Mouse (Mus musculus) erythroblast, embryonic 14.5 days (primary cell): ENCODE results near the gene Fhl1. TPM values are rescaled to one million over a fixed set of nuclear protein-coding genes. Genes with fewer than 3 reads are reported as not detected.

Experiments
- H3K27me3 ChIP-seq: 2 replicates; pipeline ENCODE4 v1.6.1; 2012; ENCODE audit warnings: inconsistent platforms; ENCODE audit not compliant: control insufficient read depth
- H3K36me3 ChIP-seq: 2 replicates; pipeline ENCODE4 v1.6.1; 2012; ENCODE audit warnings: mild to moderate bottlenecking, inconsistent platforms; ENCODE audit not compliant: control insufficient read depth
- H3K4me1 ChIP-seq: 2 replicates; pipeline ENCODE4 v1.6.1; 2012; ENCODE audit warnings: inconsistent platforms; ENCODE audit not compliant: control insufficient read depth
- H3K4me3 ChIP-seq: replicated peaks from 2 replicates; pipeline ENCODE3; 2012; ENCODE audit warnings: moderate library complexity, mild to moderate bottlenecking, inconsistent platforms
- H3K9me3 ChIP-seq: 2 replicates; pipeline ENCODE4 v1.6.1; 2012; ENCODE audit warnings: low read length, inconsistent platforms, mixed read lengths; ENCODE audit not compliant: control insufficient read depth
- GATA1 ChIP-seq: IDR thresholded peaks from 2 replicates; pipeline ENCODE4 v1.6.1; 2012; ENCODE audit warnings: low read length, inconsistent platforms, mixed read lengths
- TAL1 ChIP-seq: IDR thresholded peaks from 3 replicates; pipeline ENCODE4 v1.6.1; 2012; ENCODE audit warnings: low read length, inconsistent platforms, mixed read lengths
- polyA plus RNA-seq: library from polyadenylated mRNA; stranded (reverse); fragments of >175 nt; gene quantifications from 2 replicates; pipeline ENCODE4 v1.2.3, GENCODE M21; 2012

Gene Fhl1
- polyA plus RNA-seq: 0.12 and 0.17 TPM in 2 replicates

DNA sequence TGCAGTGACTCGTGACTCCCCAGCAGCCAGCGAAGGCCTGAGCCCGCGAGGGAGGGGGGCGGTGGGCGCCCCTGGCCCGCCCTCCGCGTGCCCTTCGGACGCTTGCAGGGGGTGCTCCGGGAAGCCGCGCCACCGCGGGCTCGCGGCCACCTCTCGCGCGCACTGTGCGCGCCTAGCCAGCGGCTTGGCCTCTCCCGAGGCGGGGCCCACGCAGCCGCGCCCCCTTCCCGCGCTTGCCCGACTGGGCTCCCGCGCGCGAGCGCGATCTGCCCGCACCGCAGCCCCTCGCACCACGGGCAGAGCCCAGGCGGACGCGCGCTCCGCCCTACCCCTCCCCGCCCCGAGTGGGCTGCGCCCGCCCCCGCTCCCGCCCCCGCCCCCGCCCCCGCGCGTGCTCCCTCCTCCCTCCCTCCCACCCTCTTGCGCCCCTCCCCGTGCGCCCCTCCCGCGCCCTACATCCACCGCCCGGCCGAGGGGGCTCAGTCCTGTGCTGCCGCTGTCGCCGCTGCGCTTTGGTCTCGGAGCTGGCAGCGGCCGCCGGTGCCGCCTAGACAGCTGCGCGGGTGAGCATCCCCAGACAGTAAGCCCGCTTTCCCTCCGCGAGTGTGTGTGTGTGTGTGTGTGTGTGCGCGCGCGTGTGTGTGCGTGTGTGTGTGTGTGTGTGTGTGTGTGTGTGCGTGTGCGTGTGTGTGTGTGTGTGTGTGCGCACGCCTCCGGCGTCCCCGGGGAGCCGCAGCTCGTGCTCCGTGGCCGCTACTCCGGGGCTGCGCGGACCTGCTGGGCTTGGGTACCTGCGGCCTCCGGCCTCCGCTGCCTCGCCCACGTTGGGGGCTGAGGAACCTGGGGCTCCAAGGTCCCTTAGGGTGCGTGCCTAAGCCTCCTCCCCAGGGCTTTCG, at the start of gene Fhl1:
Gene Fhl1 (plus strand): TSS at position 482 of the 896 bp plus-strand sequence.
- peaks cover 57% of the 10 kb centered on the region for H3K27me3 ChIP-seq
- H3K9me3 ChIP-seq: peaks cover 6% of the 10 kb centered on the region; the same call in 1 of the 2 replicates
- H3K4me1 ChIP-seq: peaks cover 40% of the 10 kb centered on the region
- H3K36me3 ChIP-seq: no peaks in the 10 kb centered on the region
- H3K4me3 ChIP-seq: peak within 1 kb of the TSS; percentile 61
- TF ChIP-seq GATA1: no peak

DNA sequence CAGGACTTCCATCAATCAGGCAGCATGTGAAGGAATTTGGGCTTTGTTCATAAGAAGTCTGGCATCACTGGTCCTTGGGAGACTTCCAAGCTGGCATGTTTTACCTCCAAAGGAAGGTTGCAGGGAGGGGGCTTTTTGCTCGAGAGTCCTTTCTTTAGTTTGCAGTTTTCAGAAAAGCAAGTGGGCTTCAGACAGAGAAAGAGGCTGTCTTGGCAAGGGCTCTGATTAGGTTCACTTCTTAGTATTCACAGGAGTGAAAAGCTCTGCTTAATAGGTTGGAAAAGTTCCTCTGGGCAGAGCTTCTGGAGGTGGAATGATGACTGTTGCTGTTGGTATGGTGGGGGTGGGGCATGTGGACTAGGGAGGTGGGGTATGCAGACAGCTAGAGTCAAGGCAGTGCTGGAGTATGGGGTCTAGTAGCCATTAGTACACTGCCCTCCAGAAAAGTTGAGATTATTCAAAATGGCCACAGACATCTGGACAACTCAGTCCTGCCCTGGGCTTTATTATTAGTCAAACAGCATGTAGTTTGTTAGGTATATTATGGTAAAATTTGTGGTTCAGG, 49.3 kb upstream of the Fhl1 start:
- Histone ChIP-seq H3K27me3 (no peaks in the 10 kb centered on the region), H3K4me1 (no peaks in the 10 kb centered on the region), H3K36me3 (no peaks in the 10 kb centered on the region), H3K9me3 (no peaks in the 10 kb centered on the region), H3K4me3 (no peak overlapping the region)
- no peak for TF ChIP-seq TAL1
- no peak for TF ChIP-seq GATA1

DNA sequence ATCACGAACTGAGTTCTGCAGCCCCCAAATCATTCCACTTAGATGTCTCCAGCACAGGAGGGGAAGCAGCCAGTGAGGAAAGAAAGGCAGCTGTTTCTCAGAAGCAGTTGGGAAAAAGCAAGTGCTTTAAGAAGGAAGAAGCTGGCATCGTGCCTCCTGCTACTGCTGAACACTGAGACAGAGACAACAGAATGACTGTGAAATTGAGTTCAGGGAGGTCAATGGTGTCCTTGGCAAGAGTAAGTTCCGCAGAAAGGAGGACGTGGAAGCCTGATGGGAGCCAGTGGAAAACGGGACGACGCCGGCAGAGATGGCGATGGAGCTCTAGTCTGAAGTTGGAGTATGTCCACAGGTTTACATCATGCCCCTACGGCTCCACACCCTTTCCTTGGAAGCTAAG, 48.1 kb upstream of the Fhl1 start:
- no peaks in the 10 kb centered on the region for H3K27me3 ChIP-seq
- no peak overlapping the region for H3K4me3 ChIP-seq
- H3K36me3 ChIP-seq: no peaks in the 10 kb centered on the region
- H3K4me1 ChIP-seq: no peaks in the 10 kb centered on the region
- H3K9me3 ChIP-seq: no peaks in the 10 kb centered on the region
- TF ChIP-seq GATA1: no peak
- TF ChIP-seq TAL1: no peak

DNA sequence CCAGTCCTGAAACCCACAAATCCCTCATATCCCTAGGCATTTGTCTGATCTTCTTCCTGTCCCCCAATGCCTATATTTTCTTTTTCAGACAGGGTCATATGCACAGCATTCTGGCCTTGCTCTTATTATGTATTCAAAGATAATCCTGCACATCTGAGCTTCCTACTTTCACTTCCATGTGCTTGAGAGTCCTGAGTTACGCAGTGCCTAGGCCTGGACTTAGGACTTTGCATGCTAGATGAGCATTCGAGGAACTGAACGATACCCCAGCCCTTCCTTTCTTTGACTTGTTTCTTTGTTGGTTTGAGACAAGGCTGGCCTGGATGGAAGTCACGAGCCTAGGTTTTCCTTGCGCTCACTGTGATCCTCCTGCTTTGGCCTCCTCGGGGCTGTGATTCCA, 39.0 kb upstream of the Fhl1 start:
- TF ChIP-seq GATA1 (no peak), TAL1 (no peak)
- no peak overlapping the region for H3K4me3 ChIP-seq

DNA sequence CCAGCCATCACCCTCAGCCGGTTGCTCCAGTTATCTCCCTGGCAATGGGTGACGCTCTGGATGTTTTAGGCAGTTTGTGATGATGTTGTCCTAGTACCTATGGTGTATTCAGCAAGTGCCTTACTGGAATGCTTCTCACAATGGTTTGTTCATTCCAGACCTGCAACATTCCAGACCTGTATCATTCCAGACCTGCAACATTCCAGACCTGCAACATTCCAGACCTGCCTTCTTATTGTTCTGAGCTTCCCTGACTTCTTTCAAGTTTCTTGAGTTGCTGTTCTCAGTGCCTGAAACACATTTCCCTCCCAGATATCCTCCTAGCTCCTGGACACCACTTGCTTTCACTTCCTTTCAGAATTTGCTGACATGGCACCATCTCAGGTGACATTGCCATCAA, 37.0 kb upstream of the Fhl1 start:
- TF ChIP-seq TAL1 (no peak), GATA1 (no peak)
- Histone ChIP-seq H3K4me3 (no peak overlapping the region), H3K9me3 (no peaks in the 10 kb centered on the region), H3K4me1 (no peaks in the 10 kb centered on the region), H3K36me3 (no peaks in the 10 kb centered on the region), H3K27me3 (no peaks in the 10 kb centered on the region)

More for the DNA sequence above, 39.0 kb upstream of the Fhl1 start:
- Histone ChIP-seq H3K36me3 (no peaks in the 10 kb centered on the region), H3K9me3 (no peaks in the 10 kb centered on the region), H3K27me3 (no peaks in the 10 kb centered on the region), H3K4me1 (no peaks in the 10 kb centered on the region)

DNA sequence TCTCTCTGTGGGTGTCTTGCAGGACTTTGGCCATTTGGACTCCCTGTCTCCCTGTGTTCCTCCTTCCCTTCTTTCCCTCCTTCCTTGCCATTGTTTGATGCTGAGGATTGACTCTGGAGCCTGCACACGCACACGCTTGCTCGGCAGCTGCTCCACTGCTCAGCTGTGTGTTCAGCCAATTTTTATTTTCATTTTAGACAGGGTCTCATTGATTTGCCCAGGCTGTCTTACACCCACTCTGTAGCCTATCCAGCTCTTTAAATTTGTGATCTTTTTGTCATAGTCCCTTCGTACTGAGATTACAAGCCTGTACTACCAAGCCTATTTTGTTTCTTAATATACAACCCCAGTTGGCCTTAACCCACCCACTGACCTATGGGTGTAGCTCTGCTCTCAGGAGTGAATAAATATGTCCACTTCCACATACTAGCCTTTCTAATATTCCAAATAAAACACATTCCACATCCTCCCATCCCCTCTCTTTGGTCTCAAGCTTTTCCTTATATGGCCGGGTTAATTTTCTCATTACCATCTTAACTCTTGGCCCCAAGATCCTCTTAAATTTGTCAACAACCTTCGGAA, 34.3 kb upstream of the Fhl1 start:
- peaks cover 2% of the 10 kb centered on the region; the same call in 1 of the 2 replicates for H3K27me3 ChIP-seq
- no peak overlapping the region for H3K4me3 ChIP-seq
- H3K36me3 ChIP-seq: no peaks in the 10 kb centered on the region
- no peaks in the 10 kb centered on the region for H3K4me1 ChIP-seq
- TF ChIP-seq TAL1: no peak
- TF ChIP-seq GATA1: no peak
- no peaks in the 10 kb centered on the region for H3K9me3 ChIP-seq

DNA sequence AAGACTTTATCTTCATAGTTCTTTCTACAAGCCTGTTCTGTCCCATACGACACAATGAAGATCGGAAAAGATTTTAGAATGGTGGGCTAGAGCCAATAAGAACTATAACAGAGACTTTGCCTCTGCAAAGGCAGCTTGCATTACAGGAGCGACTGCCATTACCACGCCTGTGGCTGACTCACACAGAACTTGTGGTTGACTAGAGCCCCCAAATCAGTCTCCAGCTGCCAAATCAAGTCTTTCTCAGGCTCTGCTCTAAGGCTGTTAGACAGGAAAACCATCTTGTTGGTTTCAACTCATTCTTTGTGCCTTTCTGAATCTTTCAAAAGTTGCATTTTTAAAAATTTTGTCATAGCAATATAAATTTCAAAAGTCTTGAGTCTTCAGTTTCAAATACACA, 33.7 kb upstream of the Fhl1 start:
- H3K4me1 ChIP-seq: no peaks in the 10 kb centered on the region
- no peaks in the 10 kb centered on the region for H3K9me3 ChIP-seq
- H3K27me3 ChIP-seq: peaks cover 2% of the 10 kb centered on the region; the same call in 1 of the 2 replicates
- no peaks in the 10 kb centered on the region for H3K36me3 ChIP-seq
- H3K4me3 ChIP-seq: no peak overlapping the region
- no peak for TF ChIP-seq TAL1
- TF ChIP-seq GATA1: no peak

DNA sequence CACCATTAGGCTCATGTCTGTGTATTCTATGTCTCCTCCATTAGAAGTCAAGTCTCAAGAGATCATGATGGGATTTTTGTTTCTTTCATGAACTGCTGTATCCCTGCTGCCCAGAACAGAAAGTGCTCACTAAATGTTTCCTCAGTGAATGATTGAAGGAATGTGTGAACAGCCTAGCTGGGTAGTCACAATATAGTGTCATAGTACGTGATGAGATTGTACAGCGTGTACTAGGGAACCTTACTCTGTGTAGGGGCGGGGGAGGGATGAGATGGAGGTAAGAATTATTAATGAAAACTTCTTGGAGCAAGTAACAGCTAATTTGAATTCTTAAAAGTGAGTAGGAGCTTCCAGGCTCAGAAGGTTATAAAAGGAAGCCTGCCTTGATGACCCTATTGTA, 30.3 kb upstream of the Fhl1 start:
- H3K36me3 ChIP-seq: no peaks in the 10 kb centered on the region
- H3K4me3 ChIP-seq: no peak overlapping the region
- TF ChIP-seq TAL1: no peak
- no peak for TF ChIP-seq GATA1
- H3K27me3 ChIP-seq: peaks cover 2% of the 10 kb centered on the region; the same call in 1 of the 2 replicates
- no peaks in the 10 kb centered on the region for H3K9me3 ChIP-seq
- no peaks in the 10 kb centered on the region for H3K4me1 ChIP-seq

DNA sequence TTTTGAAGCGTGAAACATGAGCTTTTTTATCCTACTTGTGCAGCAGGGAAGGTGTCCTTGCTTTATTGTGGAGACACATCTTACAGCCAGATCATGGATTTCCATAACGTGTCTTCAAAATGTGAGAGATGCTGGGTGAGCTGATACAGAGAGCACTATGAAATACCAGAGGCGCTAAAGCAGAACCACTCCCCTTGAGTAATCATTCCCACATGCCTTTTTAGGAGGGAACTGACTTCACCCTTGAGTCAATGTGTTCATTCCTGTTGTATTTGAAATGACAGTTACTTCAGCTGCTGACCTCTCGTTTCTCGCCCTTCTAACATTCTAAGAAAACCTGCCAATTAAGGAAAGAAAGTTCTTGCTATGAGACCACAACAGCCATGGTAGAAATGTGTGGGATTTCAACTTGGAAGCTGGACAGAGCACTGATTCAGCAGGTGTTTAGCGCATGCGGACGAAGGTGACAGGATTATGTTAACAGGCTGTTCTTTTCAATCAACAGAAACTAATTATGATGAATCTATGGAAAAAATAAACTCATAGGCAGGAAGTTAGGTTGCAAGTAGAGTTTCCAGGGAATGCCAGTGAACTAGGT, 27.5 kb upstream of the Fhl1 start:
- H3K27me3 ChIP-seq: peaks cover 2% of the 10 kb centered on the region; the same call in 1 of the 2 replicates
- H3K4me3 ChIP-seq: no peak overlapping the region
- H3K36me3 ChIP-seq: no peaks in the 10 kb centered on the region
- no peaks in the 10 kb centered on the region for H3K4me1 ChIP-seq
- H3K9me3 ChIP-seq: no peaks in the 10 kb centered on the region
- no peak for TF ChIP-seq TAL1
- no peak for TF ChIP-seq GATA1
